Mouse (Mus musculus): ENCODE data around the gene Sh2d6.
A peak's percentile ranks its signal among the peaks of the same experiment; 100 is the strongest.
"Not testable (repeated sequence)": the region's sequence is repeated elsewhere in the genome, so short reads cannot be mapped to it uniquely, and the experiment has no call there.

The Sh2d6 gene

DNA sequence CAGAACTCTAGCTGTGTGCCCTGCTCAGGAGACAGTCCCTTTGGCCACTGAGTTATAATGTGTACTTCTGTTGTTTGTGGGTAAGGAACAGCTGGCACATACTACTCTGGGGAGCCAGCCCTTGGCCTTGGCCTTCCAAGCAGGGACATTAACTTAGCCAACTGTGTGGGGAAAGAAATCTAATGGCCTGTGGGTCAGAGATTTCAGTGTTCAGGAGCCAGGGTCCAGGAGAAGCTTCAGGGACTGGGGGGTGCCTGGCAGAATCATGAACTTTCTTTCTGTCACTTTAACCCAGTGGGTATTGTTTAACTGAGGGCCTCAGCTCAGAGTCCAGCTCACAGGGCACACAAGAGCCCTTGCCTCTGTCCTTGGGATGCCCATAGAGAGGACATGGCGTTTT, 15.4 kb downstream of the Sh2d6 start:
- peak; percentile 40 to 69 for DNase-seq (ENCODE audit: inconsistent age in 2 of 2, low spot score in 1 of 2)

DNA sequence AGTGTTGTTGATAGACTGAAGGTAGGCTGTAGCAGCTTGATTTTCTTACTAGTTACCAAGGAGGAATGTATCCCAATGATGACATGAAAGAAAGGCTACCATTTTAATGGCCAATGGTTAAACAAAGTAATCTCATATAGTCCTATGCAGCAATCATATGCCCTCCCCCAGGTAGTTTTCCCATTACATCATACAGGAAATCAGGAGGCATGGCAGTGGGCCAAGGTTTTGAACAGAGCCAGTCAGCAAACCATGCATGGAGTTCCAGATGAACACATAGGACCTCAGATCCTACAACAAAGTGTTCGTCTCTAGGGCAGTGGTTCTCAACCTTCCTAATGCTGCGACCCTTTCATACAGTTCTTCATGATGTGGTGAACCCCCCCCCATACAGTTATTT, 17.6 kb downstream of the Sh2d6 start:
- DNase-seq (ENCODE audit: inconsistent age in 2 of 2, low spot score in 1 of 2), result peak; percentile 70 to 86

DNA sequence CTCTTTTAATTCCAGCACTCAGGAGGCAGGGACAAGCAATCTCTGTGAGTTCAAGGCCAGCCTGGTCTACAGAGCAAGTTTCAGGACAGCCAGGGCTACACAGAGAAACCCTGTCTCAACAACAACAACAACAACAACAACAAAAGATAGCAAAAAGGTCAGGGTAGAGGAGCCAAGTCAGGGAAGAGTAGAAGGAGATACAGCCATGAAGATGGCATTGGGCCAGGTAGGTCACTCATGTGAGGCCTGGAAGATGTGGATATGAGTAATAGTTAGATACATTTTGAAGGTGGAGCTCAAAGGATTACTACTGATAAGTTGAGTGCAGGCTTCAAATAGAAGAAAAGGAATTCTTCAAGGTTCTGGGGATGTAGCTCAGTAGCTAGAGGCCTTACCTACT, 18.2 kb downstream of the Sh2d6 start:
- peak in 1 of 2 experiments; percentile 54 for DNase-seq (ENCODE audit: inconsistent age in 2 of 2, low spot score in 1 of 2)

DNA sequence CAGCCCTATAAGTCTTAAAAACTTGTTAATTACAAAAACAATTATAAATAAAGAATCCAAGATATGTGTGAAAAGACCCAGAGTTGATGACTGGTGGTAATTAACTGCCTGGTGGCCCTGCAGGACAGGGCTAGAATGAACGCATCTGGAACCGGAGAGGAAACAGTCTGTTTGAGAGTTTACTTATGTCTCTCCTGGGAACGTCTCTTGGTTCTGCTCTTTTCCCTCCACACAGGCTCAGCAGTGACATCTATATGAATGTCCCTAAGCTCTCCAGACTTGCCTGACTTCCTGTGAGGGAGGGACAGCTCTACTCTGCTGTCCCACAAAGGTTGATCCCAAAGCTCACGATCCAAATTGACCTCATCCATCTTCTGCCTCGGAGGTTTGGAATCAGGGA, 22.6 kb downstream of the Sh2d6 start:
- DNase-seq (ENCODE audit: inconsistent age in 2 of 2, low spot score in 1 of 2), result no peak

DNA sequence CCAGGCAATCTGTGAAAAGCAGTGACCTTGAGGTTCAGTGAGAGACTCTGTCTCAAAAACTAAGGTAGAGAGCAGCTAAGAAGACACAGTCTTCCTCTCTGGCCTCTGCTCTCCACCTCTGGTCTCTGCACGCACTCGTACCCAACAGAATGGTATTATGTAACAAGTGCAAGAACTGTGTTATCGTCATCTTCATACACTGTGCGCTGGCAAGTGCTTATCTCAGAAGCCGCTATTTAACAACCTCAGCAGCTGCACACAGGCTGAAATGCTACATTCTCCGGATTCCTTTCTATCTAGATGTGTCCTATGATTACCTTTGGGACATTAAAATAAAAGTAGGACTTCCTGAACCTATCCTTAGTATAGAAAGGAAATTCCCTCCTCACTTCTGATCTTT, 28.6 kb downstream of the Sh2d6 start:
- DNase-seq (ENCODE audit: inconsistent age in 2 of 2, low spot score in 1 of 2), result no peak

DNA sequence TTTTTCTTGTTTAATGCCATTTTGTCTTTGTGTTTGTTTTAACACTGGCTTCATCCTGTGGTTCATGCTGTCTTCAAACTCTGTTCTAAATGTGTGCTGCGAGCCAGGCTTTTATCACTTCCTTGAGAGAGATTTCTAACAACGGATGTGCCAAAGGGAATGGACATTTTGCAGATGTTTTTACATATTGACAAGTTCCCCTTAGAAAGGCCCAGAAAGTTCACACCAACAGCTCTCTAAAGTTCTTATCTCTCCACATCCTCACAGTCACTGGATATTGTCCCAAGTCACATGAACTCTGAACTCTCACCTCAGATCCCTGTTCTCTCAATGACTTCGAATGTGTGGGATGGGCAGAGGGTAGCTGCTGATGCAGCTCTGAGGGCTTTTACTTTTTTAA, 30.4 kb downstream of the Sh2d6 start:
- DNase-seq (ENCODE audit: inconsistent age in 2 of 2, low spot score in 1 of 2), result no peak

DNA sequence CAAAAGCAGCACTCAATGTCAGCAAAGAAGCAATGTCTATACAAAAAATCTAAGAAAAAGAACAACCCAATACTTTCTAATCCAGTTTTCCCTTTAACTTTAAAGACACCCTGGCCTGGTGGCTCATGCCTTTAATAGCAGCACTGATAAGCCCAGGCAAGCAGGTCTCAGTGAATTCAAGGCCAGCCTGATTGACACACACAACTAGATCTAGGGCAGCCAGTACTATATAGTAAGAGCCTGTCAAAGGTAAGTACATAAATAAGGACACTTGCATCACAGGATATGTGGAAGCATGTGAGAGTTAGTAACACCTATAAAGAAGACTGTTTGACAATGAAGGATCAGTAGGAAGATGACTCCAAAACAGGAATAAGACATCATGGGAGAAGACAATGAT, 32.0 kb downstream of the Sh2d6 start:
- DNase-seq (ENCODE audit: inconsistent age in 2 of 2, low spot score in 1 of 2), result peak; percentile 36 to 71

DNA sequence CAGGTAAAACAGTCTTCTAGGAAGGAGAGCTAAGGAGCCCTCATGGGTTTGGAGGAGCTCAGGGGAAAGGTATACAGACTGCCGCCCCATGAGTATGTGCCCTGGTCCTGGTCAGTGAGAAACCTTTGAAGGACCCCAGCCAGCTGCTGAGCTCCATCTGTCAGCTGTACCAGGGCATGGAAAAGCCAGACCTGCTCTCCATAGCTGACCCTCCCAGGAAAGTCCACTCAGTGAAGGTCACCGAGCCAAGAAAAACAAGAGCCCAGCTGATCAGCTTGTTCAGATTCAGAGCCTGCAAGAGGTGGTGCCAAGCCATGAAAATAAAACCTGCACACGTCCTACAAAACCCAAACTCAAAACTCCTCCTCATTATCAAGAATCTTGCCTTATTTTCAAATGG, 32.7 kb downstream of the Sh2d6 start:
- peak; percentile 42 to 65 for DNase-seq (ENCODE audit: inconsistent age in 2 of 2, low spot score in 1 of 2)

DNA sequence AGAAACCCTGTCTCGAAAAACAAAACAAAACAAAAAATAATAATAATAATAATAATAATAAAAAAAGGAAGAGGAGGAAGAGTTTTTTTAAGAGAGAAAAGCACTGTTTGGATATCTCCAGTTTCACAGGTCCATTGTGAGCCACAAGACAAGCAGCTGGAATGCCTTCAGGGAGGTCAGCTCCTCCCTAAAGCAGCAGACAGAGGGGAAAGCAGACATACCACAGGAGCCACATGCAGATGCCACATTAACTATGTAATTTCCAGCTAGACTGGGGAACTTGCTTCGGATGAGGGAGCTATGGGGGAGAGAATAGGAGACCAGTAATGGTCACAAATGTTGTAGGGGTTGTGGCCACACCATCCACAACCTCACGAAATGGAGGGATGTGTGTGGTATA, 34.2 kb downstream of the Sh2d6 start:
- peak in 1 of 2 experiments; percentile 22 for DNase-seq (ENCODE audit: inconsistent age in 2 of 2, low spot score in 1 of 2)

DNA sequence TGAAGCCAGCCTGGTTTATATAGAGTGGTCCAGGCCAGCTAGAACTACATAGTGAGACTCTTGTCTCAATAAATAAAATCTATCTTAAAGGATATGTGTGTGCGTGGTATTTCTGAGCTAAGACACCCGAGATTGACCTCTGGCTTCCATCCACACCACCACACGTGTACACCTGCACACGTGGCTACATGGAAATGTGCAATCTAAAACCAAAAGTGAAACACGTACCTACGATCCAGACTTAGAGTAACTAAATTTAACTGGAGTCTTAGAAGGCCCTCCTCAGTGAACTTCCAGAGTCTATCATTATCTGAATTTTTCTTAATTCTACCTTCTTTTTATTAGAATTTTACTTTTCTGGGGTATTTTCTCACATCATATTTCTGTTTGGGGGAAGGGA, 35.2 kb downstream of the Sh2d6 start:
- DNase-seq (ENCODE audit: inconsistent age in 2 of 2, low spot score in 1 of 2), result peak in 1 of 2 experiments; percentile 14

DNA sequence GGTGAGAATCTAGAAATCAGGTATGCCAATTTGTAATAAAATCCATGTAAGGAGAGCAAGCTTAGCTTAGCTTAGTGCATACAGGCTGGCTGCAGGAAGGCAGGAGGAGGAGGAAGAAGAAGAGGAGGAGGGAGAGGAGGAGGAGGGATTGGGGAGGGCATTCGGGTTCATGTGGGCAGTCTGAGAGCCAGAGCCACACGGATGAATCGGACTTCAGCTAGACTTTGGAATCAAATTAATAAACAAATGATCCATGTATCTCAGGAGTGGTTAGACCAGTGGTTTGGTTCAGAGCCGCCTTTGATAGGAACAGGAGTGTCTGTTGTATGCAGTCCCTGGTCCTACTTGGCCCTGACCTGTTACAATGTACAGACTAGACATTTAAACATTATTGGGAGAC, 36.6 kb downstream of the Sh2d6 start:
- no peak for DNase-seq (ENCODE audit: inconsistent age in 2 of 2, low spot score in 1 of 2)

DNA sequence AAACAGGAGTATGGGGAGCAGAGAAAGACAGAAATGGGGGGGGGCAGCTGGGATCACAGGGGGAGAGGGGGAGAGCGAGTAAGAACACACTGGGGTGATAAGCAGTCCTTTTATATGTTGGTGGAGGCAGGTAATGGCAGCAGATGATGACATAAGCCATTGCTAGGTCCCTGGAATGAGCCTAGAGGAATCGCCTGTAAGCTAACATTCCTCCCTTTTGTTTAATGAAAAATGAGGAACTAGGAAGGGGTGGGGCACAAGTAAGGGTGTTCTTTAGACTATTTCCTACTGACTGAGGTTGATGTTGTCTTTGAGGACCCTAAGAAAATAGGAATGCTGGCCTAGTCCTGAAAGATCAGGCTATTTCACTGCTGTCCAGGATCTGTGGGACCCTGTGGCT, 39.4 kb downstream of the Sh2d6 start:
- DNase-seq (ENCODE audit: inconsistent age in 2 of 2, low spot score in 1 of 2), result peak in 1 of 2 experiments; percentile 14

DNA sequence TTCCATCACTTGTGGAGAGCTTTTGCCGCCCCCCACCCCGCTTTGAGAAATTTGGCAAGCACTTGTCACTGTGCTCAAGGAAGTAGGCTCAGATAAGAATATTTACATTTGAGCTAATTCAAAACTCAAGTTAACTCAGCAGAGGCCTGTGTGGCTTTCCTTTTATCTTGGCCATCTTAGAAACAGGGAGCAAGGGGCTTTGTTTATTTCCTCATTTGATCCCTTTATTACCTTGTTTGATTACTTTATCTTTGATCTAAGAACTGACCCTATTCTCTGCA, 41.1 kb downstream of the Sh2d6 start:
- no peak for DNase-seq (ENCODE audit: inconsistent age in 2 of 2, low spot score in 1 of 2)

DNA sequence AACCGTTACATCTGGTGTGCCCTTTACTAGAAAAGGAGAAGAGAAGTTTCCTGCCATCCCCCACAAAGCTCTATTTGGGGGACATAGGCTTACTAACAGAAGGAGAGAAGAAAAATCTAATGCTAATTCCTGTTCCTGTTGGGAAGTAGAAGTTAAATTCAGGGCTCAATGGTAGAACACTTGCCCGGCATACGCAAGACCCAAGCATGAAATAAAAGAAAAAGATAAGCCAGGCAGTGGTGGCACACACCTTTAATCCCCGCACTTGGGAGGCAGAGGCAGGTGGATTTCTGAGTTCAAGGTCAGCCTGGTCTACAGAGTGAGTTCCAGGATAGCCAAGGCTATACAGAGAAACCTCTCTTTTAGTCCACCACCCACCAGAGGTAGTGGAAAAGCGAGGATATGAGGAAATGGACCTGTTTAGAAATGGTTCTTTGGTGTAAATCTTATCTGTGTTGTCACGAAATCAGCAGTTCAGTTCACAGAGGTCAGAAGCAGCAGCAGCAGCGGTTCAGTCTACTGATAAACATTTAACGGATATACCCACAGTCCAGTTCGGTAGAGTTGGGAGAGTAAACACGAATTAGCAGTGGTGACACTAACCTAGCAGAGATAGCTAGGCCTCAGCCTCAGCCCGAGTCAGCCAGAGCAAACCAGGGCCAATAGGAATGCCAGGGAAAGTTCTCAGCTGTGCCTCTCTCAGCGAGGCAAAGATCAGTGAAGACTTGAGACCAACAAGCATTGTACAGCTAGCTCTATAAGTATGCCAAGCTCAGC, 41.7 kb downstream of the Sh2d6 start:
- DNase-seq (ENCODE audit: inconsistent age in 2 of 2, low spot score in 1 of 2), result peak in 1 of 2 experiments; percentile 16

DNA sequence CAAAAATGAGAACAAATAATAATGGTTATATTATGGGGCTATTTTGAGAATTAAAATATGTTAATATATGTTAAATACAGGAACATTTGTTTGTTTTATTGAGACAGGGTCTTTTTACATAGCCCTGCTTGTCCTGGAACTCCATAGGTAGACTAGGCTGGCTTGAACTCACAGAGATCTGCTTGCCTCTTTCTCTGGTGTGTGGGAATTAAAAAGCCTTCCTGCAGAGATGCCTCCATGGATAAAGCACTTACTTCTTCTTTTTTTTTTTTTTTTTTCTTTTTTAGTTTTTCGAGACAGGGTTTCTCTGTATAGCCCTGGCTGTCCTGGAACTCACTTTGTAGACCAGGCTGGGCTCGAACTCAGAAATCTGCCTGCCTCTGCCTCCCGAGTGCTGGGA, 42.8 kb downstream of the Sh2d6 start:
- not testable (repeated sequence) for DNase-seq (ENCODE audit: inconsistent age in 2 of 2, low spot score in 1 of 2)

DNA sequence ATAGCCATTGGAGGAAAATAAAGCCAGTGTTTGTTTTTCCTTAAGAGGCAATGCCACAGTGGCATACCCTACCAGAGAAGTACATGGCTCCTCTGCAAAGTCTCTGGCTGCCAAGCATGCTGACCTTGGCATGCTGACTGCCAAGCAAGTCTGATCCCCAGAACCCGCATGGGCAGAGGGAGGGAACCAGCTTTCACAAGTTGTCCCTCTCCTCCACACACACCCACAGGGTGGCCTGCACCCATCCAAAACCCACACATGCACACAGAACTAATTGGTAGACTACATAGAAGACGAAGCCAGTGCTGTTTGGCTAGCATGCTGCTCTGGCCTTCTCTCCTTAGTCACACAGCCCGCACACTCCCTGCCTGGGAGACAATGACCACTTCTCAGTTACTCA, 43.9 kb downstream of the Sh2d6 start:
- DNase-seq (ENCODE audit: inconsistent age in 2 of 2, low spot score in 1 of 2), result peak; percentile 70 to 89

DNA sequence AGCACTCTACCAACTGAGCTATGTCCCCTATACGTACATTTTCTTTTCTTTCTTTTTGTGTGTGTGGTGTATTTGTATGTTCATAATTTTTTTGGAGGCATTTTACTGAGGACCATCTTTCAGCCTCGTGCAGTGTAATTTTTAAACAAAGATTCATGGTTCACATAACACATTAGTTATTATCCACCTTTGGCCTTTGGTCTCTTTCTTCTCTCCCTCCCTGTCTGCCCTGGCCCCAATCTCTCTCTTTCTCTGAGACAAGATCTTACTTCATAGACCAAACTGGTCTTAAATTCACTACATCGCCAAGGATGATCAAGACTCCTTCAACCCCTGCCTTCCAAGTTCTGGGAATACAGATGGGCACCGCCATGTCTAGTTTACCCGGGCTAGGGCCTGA, 44.7 kb downstream of the Sh2d6 start:
- peak in 1 of 2 experiments; percentile 19 for DNase-seq (ENCODE audit: inconsistent age in 2 of 2, low spot score in 1 of 2)

DNA sequence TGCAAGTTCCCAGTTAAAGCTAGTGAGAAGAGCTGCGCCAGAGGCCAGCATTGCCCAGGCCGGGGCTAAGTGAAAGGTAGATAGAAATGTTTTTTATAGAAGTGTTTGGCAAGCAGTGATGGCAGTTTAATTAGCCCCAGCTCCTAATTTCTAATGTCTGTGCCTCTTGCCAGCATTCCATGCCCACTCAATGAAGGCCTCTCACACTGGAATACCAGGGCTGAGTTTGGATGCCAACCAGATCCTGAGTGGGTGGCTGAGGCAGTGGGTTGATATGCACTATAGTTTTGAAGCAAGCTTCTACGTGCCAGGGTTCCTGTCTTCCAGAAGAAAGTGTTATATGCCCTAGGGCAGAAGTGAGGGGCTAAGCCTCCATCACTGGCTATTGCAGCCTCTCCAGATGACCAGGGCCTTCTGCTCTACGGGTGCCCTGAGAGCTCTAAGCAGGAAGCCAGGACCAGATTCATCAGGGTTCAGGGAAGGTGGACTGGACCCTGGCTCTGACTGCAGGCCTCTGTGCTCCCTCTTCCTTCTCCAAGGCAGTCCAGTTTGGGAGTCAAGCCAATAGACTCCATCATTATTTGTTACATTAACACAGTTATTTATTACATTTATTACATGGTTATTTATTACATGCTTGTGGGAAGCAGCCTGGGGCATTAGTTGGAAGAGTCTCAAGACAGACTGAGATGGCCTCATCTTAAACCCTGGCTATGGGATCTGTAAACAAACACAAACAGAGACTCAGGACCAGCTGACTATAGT, 46.1 kb downstream of the Sh2d6 start:
- DNase-seq (ENCODE audit: inconsistent age in 2 of 2, low spot score in 1 of 2), result peak in 1 of 2 experiments; percentile 35

DNA sequence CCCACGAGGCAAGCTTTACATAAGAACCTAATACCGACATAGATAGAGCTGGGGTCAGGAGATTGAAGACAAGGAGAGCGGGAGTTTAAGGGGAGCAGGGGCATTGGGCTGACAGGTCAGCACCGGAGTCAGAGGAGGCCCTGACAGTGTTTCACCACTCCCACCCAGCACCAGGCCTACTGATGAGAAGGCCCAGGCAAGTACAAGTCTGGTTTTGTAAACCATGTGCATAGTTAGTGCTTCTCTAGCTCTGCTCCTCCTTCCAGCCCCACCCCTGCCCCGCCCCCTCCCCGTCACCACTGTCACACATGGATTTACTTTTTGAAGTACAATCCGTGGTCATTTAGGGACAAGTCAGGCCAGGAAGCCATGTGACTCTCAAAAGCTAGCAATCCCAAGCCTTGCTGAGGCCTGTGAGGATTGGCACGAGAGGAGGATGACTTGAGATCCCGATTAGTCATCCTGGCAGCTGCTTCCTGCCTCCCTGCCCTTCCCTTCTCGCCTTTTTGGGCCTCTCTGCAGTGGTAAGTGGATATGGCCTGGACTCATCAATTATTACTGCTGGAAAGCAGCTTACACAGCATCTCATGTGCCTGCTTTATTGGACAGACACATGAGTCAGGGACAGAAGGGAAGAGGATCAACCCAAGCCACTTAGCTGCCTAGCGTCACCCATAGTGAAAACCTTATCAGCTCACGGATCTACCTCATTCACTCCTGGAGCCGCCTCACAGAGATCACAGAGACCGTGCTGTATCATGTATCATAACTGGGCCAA, 48.1 kb downstream of the Sh2d6 start:
- DNase-seq (ENCODE audit: inconsistent age in 2 of 2, low spot score in 1 of 2), result peak; percentile 81 to 91

DNA sequence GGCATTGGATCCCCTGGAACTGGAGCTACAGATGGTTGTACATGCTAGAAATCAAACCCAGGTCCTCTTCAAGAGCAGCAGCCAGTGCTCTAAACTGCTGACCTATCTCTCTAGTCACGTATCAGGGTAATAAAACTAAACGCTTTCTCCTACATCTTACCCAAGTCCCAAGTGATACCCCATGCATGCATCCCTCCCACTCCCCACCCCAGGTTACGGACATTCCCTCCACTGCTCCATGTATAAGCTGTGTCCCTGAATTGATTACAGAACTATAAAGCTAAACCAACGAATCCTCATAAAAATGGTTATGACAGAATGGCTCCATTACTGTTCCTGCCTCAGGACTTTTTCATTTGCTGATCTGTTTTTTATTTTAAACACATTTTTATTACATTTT, 55.3 kb downstream of the Sh2d6 start:
- no peak for DNase-seq (ENCODE audit: inconsistent age in 2 of 2, low spot score in 1 of 2)

DNA sequence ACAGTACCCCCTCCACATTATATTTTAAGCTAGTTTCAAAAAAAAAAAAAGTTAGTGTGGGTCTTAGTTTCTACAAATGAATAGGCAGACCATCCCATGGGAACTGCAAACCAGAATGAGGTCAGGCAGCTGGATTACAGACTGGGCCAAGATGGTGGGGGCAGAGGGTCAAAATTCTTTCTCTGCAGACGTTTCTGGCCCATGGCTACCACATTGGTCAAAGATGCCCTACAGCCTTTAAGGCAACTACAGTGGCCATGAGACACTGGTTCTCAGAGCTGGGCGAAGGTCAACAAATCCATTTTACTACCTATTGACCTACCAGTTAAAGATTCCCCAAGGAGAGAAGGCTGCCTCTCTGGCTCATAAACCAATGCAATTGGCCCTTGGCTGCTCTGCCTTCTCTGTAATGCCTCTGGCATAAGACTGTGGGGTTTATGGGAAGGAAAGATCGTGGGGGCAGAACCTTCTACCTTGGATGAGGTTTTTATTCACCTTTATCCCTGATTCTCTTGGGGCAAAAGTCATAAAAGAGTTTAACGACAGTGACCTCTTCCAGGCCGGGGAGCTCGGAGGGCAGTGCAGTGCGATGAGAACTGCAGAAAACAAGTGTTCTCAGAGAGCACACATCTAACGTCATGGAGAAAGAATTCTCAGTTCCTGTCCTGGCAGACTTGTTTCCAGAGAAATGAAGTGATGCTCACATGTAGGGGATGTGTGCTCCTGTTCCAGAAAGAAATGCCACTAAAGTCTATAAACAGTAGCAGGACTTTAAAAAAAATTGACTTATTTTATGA, 55.9 kb downstream of the Sh2d6 start:
- no peak for DNase-seq (ENCODE audit: inconsistent age in 2 of 2, low spot score in 1 of 2)

Measured in adrenal gland, adult (tissue).